22 mouse cellular contexts compared by ENCODE assay signal in genomic region chr16:11380871-11381270, GRCm38 (mm10). TPM values are rescaled to one million over a fixed set of nuclear protein-coding genes. Genes with fewer than 3 reads are reported as not detected.
DNase-seq lines count a peak whose midpoint lies in the region; ATAC-seq and TF ChIP-seq lines count a peak whose summit lies in the region.
"Had no signal": no experiment of that assay in that cellular context is flagged by ENCODE, and none has a peak within 500 bp of the region (broad histone marks: within the 10 kb centered on the region; RNA-seq: fewer than 3 reads in every experiment).

No protein-coding gene starts in this region.

- no peak for TF ChIP-seq EP300 in heart, adult 2 months (IDR thresholded peaks at IDR 0.05; ENCODE audit: insufficient read depth, low read depth, low read length)

- no peaks in the 10 kb centered on the region for H3K36me3 ChIP-seq in heart, adult 2 months (ENCODE audit: control insufficient read depth, insufficient read depth, low read length)
- 0 out of 2 replicates have a peak, but pooled peaks cover 2% of the 10 kb centered on the region for H3K36me3 ChIP-seq in kidney, postnatal 0 days (ENCODE audit: insufficient read depth, low read length)
- H3K36me3 ChIP-seq: embryonic facial prominence, embryonic 15.5 days; forebrain, embryonic 10.5 days; heart, embryonic 13.5 days; hindbrain, embryonic 15.5 days had no signal

- H3K27ac ChIP-seq in heart, adult 2 months: no peak overlapping the region
- H3K27ac ChIP-seq in kidney, postnatal 0 days: 0 out of 2 replicates have a peak overlapping the region, but pooled peaks have one; percentile 2
- H3K27ac ChIP-seq: forebrain, embryonic 10.5 days; heart, embryonic 13.5 days; hindbrain, embryonic 15.5 days had no signal

- intact Hi-C loops in heart, adult 2 months (cut with DNase I): no loop called here

- no peaks in the 10 kb centered on the region for H3K27me3 ChIP-seq in heart, adult 2 months (ENCODE audit: control insufficient read depth, insufficient read depth, low read length)
- no peaks in the 10 kb centered on the region for H3K27me3 ChIP-seq in kidney, postnatal 0 days (ENCODE audit: insufficient read depth, low read length)
- H3K27me3 ChIP-seq: CH12.LX; embryonic facial prominence, embryonic 15.5 days; heart, embryonic 13.5 days; hindbrain, embryonic 15.5 days had no signal

- WGBS in heart, adult 2 months: 79% methylated on average over 8 of the region's 8 CpGs
- WGBS in kidney, postnatal 0 days: 76% methylated on average over 8 of the region's 8 CpGs

- H3K4me3 ChIP-seq in heart, adult 2 months: no peak overlapping the region
- no peak overlapping the region for H3K4me3 ChIP-seq in kidney, postnatal 0 days (replicated peaks; ENCODE audit: low read depth, low read length)
- H3K4me3 ChIP-seq: embryonic facial prominence, embryonic 15.5 days; erythroblast, embryonic 14.5 days; forebrain, embryonic 10.5 days; heart, embryonic 13.5 days; hindbrain, embryonic 15.5 days had no signal

- no peaks in the 10 kb centered on the region for H3K4me1 ChIP-seq in heart, adult 2 months (ENCODE audit: control insufficient read depth, insufficient read depth, low read length)
- no peaks in the 10 kb centered on the region for H3K4me1 ChIP-seq in kidney, postnatal 0 days (replicated peaks; ENCODE audit: insufficient read depth, low read length)

- no peak overlapping the region for H3K4me2 ChIP-seq in kidney, postnatal 0 days (ENCODE audit: low read length)
- H3K4me2 ChIP-seq: embryonic facial prominence, embryonic 15.5 days; heart, embryonic 13.5 days; hindbrain, embryonic 15.5 days had no signal

- ATAC-seq in kidney, postnatal 0 days (replicated peaks; ENCODE audit: low FRiP score, low read depth): no peak
- ATAC-seq: forebrain, embryonic 14.5 days; inflammation-experienced regulatory T-cells, adult 6 months had no signal

- DNase-seq in heart, adult 11 months: peak; percentile 93
- no peak for DNase-seq in heart, adult 2 months
- DNase-seq in kidney, postnatal 0 days (ENCODE audit: low spot score): no peak
- DNase-seq in kidney, postnatal 36 days: no peak
- DNase-seq in forelimb bud, embryonic 11.5 days (ENCODE audit: low read depth, low spot score): peak; percentile 30
- DNase-seq in lung, postnatal 14 days: no peak
- no peak for DNase-seq in spleen, postnatal 36 days (ENCODE audit: low spot score in 2 of 2)
- DNase-seq: adrenal gland, postnatal 10 days; cerebellum, adult 11 months; cerebellum, adult 8-10 months; cerebellum, postnatal 14 days; embryo, embryonic 11 days; gastrocnemius, postnatal 14 days; heart, postnatal 36 days had no signal

- no peaks in the 10 kb centered on the region for H3K79me2 ChIP-seq in heart, adult 2 months (replicated peaks; ENCODE audit: control insufficient read depth, insufficient read depth, low read length)

- no peak for TF ChIP-seq CTCF in heart, adult 2 months (IDR thresholded peaks at IDR 0.05)
- TF ChIP-seq CTCF in kidney, postnatal 0 days (IDR thresholded peaks at IDR 0.05; ENCODE audit: low read depth): no peak

- H3K9ac ChIP-seq in heart, adult 2 months (ENCODE audit: low read depth, low read length): no peak overlapping the region
- H3K9ac ChIP-seq in kidney, postnatal 0 days (ENCODE audit: low read depth, low read length): no peak overlapping the region
- H3K9ac ChIP-seq: embryonic facial prominence, embryonic 15.5 days; heart, embryonic 13.5 days; hindbrain, embryonic 15.5 days had no signal

- H3K9me3 ChIP-seq in kidney, postnatal 0 days (replicated peaks; ENCODE audit: low read length): no peaks in the 10 kb centered on the region
- H3K9me3 ChIP-seq: embryonic facial prominence, embryonic 15.5 days; forebrain, embryonic 10.5 days; heart, embryonic 13.5 days; hindbrain, embryonic 15.5 days had no signal

- TF ChIP-seq POLR2A in heart, adult 2 months (IDR thresholded peaks at IDR 0.05; ENCODE audit: insufficient read depth, low read depth, low read length): no peak

RNA-seq across cellular contexts. Expression of gene Snx29, which starts 58.2 kb away (rescaled TPM):
- total RNA-seq in heart, adult 2 months (2021): 1 to 10 TPM; 8.9 to 9.9 TPM
- 2.6 and 4.6 TPM in 2 replicates for polyA plus RNA-seq in heart, adult 2 months (2012; rRNA removed)
- polyA plus RNA-seq in kidney, postnatal 0 days (2015; fragmentation: Nextera tagmentation; extraction: Ambion mirVana): 6.9 and 10.8 TPM in 2 replicates

Comparison
In these comparisons a context has a peak if more than half of its experiments do, and no peak if none do; other contexts are left out.
1. DNase-seq: peak in heart, adult 11 months (single experiment) and forelimb bud, embryonic 11.5 days (single experiment); none in heart, adult 2 months (0 of 2), kidney, postnatal 0 days (single experiment), kidney, postnatal 36 days (0 of 2), lung, postnatal 14 days (single experiment) and spleen, postnatal 36 days (0 of 2).